Mouse (Mus musculus) limb, embryonic 11.5 days (tissue): ENCODE measurements around the gene Hrc. TPM values are rescaled to one million over a fixed set of nuclear protein-coding genes. Genes with fewer than 3 reads are reported as not detected.

Experiments used
- ATAC-seq: fragments of 200-750 bp; cut with Nextera tagmentation; 2 replicates; pipeline ENCODE4 v1.8.0; 2017; ENCODE audit warnings: low read depth; ENCODE audit not compliant: insufficient number of reproducible peaks, low FRiP score, low TSS enrichment
- DNase-seq: peaks from one replicate; pipeline ENCODE4 v3.0.0-alpha.2; 2015; ENCODE audit warnings: low spot score
- H3K27ac ChIP-seq: fragments of 300-500 bp; sonication (generic); replicated peaks from 2 replicates; pipeline ENCODE4 v1.5.1; 2014; ENCODE audit warnings: low read depth, mild to moderate bottlenecking, low read length
- H3K27me3 ChIP-seq: fragments of 300-500 bp; sonication (generic); 2 replicates; pipeline ENCODE4 v1.6.1; 2014; ENCODE audit warnings: mild to moderate bottlenecking, low read length, mixed read lengths; ENCODE audit not compliant: control insufficient read depth, insufficient read depth
- H3K36me3 ChIP-seq: fragments of 300-500 bp; sonication (generic); 2 replicates; pipeline ENCODE4 v1.6.1; 2014; ENCODE audit warnings: mild to moderate bottlenecking, low read length, moderate library complexity, mixed read lengths; ENCODE audit not compliant: control insufficient read depth, insufficient read depth
- H3K4me1 ChIP-seq: fragments of 300-500 bp; sonication (generic); 2 replicates; pipeline ENCODE4 v1.6.1; 2014; ENCODE audit warnings: low read length, mixed read lengths; ENCODE audit not compliant: control insufficient read depth, insufficient read depth
- H3K4me2 ChIP-seq: fragments of 300-500 bp; sonication (generic); 2 replicates; pipeline ENCODE4 v1.6.1; 2014; ENCODE audit warnings: low read depth, mild to moderate bottlenecking, moderate library complexity; ENCODE audit not compliant: severe bottlenecking
- H3K4me3 ChIP-seq: fragments of 300-500 bp; sonication (generic); 2 replicates; pipeline ENCODE4 v1.5.1; 2014; ENCODE audit warnings: low read depth, low read length
- H3K9ac ChIP-seq: fragments of 300-500 bp; sonication (generic); 2 replicates; pipeline ENCODE4 v1.6.1; 2014; ENCODE audit warnings: mild to moderate bottlenecking, low read length
- H3K9me3 ChIP-seq: fragments of 300-500 bp; sonication (generic); 2 replicates; pipeline ENCODE4 v1.6.1; 2016; ENCODE audit warnings: low read length; ENCODE audit not compliant: control insufficient read depth
- whole genome bisulfite sequencing: fragments of 180-500 bp; shearing (Covaris S2); extraction: QIAGEN DNeasy Blood & Tissue Kit; methylation state at CpG from one replicate; pipeline ENCODE4 v1.1.7; 2014; 5-methylcytosine and 5-hydroxymethylcytosine counted together
- polyA plus RNA-seq: library from polyadenylated mRNA; unstranded; fragments of >200 nt; fragmentation: Nextera tagmentation; extraction: Ambion mirVana; gene quantifications from 2 replicates; pipeline ENCODE4 v1.2.1, GENCODE M21; 2014

Hrc gene
- polyA plus RNA-seq, 1 experiment from 2014 or later: 0.83 TPM

- no peak overlapping the region for H3K4me3 ChIP-seq
- no peak overlapping the region for H3K9ac ChIP-seq
- H3K4me2 ChIP-seq: no peak overlapping the region
- DNase-seq (no peak), ATAC-seq (no peak)
- 0 out of 2 replicates have a peak, but pooled peaks cover 2% of the 10 kb centered on the region for H3K36me3 ChIP-seq
- H3K9me3 ChIP-seq: no peaks in the 10 kb centered on the region; the same call in 1 of the 2 replicates
- H3K4me1 ChIP-seq: no peaks in the 10 kb centered on the region
- no peak overlapping the region for H3K27ac ChIP-seq
- H3K27me3 ChIP-seq: no peaks in the 10 kb centered on the region
- 61% methylated on average over 5 of the region's 5 CpGs for WGBS
Measured at GRCm38 (mm10) chr7:45323069-45323468, 12.0 kb upstream of the Hrc start.

DNA sequence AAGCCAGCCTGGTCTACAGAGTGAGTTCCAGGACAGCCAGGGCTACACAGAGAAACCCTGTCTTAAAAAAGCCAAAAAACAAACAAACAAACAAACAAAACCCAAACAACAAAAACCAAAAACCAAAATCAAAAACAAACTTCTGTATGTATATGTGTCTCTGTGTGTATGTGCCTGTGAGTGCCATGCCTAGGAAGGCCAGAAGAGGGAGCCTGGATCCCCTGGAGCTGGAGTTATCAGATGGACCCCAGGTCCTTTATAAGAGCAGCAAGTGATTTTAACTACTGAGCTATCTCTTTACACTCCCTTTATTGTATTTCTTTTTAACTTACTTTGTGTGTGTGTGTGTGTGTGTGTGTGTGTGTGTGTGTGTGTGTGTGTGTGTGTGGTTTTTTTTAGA lies 9.3 kb upstream of the Hrc start:
- Histone ChIP-seq H3K4me2 (no peak overlapping the region), H3K27ac (no peak overlapping the region), H3K4me1 (no peaks in the 10 kb centered on the region), H3K9ac (no peak overlapping the region), H3K9me3 (no peaks in the 10 kb centered on the region; the same call in 1 of the 2 replicates), H3K27me3 (no peaks in the 10 kb centered on the region), H3K36me3 (0 out of 2 replicates have a peak, but pooled peaks cover 2% of the 10 kb centered on the region), H3K4me3 (no peak overlapping the region)
- ATAC-seq (no peak), DNase-seq (no peak)

- Histone ChIP-seq H3K36me3 (0 out of 2 replicates have a peak, but pooled peaks cover 2% of the 10 kb centered on the region), H3K27ac (no peak overlapping the region), H3K9ac (no peak overlapping the region), H3K27me3 (no peaks in the 10 kb centered on the region; the same call in 1 of the 2 replicates), H3K4me2 (no peak overlapping the region), H3K4me3 (no peak overlapping the region), H3K4me1 (no peaks in the 10 kb centered on the region; the same call in none of the 2 replicates), H3K9me3 (no peaks in the 10 kb centered on the region; the same call in 1 of the 2 replicates)
- DNase-seq: no peak
- WGBS: 78% methylated on average over 13 of the region's 13 CpGs
- ATAC-seq: no peak
Measured at GRCm38 (mm10) chr7:45328841-45329475, 6.1 kb upstream of the Hrc start.

DNA sequence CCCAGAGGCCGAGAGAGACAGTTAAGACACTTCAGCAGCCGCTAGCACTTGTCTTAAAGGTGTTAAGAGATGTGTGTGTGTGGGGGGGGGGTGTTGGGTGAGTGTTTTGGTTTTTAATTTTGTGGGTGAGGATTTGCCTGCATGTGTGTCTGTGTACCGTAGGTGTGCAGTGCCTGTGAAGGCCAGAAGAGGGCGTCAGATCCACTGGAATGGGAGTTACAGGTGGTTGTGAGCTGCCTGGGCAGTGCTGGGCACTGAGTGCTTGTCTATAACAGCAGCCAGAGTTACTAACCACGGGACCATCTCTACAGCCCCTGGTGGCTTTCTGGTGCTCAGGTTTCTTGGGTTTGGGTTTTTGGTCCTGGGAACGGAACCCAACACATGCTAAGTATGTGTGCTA lies 3.6 kb upstream of the Hrc start:
- no peak overlapping the region for H3K4me3 ChIP-seq

GRCm38 (mm10) chr7:45332685-45333425 lies 2.2 kb upstream of the Hrc start:
- peak overlapping the region; percentile 83 for H3K4me2 ChIP-seq
- peak; percentile 71 for DNase-seq
- peaks cover 13% of the 10 kb centered on the region for H3K4me1 ChIP-seq
- H3K4me3 ChIP-seq: peak overlapping the region; percentile 73
- no peaks in the 10 kb centered on the region for H3K9me3 ChIP-seq
- H3K27ac ChIP-seq: 0 out of 2 replicates have a peak overlapping the region, but pooled peaks have one; percentile 39
- no peaks in the 10 kb centered on the region for H3K36me3 ChIP-seq
- peaks cover 2% of the 10 kb centered on the region; the same call in 1 of the 2 replicates for H3K27me3 ChIP-seq
- peak overlapping the region; percentile 73 for H3K9ac ChIP-seq
- WGBS: 5% methylated on average over 22 of the region's 22 CpGs
- peak; percentile 48 for ATAC-seq

More for the DNA sequence above, 3.6 kb upstream of the Hrc start:
- no peak overlapping the region for H3K9ac ChIP-seq
- H3K27ac ChIP-seq: no peak overlapping the region
- DNase-seq (no peak), ATAC-seq (no peak)
- peaks cover 12% of the 10 kb centered on the region for H3K4me1 ChIP-seq
- H3K4me2 ChIP-seq: no peak overlapping the region
- no peaks in the 10 kb centered on the region; the same call in 1 of the 2 replicates for H3K9me3 ChIP-seq
- no peaks in the 10 kb centered on the region for H3K36me3 ChIP-seq
- no peaks in the 10 kb centered on the region; the same call in 1 of the 2 replicates for H3K27me3 ChIP-seq
- WGBS: 80% methylated on average over 6 of the region's 6 CpGs

DNA sequence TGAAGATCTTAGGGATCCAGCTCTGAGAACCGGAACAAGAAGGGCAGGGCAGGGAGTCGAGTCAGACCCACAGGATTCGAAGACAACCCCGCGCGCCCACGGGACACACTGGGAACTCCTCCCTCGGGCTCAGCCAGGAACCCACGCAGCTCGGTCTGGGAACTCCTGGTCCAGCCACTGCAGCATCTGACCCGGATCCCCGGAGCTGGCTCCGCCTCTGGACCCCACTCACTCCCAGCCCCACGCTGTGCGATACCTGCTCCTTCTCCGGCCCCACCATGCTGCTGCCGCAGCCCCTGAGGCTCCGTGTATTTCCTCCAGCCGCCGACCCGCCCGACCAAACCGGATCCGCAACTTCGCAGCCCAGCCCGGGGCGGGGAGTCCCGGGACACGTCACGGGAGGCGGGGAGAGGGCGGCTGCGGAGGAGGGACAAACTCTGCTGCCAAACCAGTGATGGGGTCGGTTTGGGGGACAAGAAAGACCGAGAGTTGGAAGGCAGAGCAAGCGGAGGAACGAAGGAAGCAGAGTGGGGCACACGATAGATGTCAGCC lies 1.6 kb upstream of the Hrc start, which contains the start of gene Trpm4:
Gene Trpm4, minus strand, starts transcription at position 350 of the 552 bp plus-strand sequence.
- Histone ChIP-seq H3K27me3 (peaks cover 2% of the 10 kb centered on the region; the same call in 1 of the 2 replicates), H3K4me1 (peaks cover 16% of the 10 kb centered on the region), H3K9me3 (no peaks in the 10 kb centered on the region), H3K4me2 (peak within 1 kb of the TSS; percentile 83), H3K9ac (peak within 1 kb of the TSS; percentile 73), H3K4me3 (peak within 1 kb of the TSS; percentile 73), H3K27ac (0 out of 2 replicates have a peak within 1 kb of the TSS, but pooled peaks have one; percentile 39), H3K36me3 (no peaks in the 10 kb centered on the region)
- WGBS: under 1% methylated on average over 38 of the region's 38 CpGs
- peak; percentile 92 for DNase-seq
- peak; percentile 59 for ATAC-seq

GRCm38 (mm10) chr7:45334605-45335004 lies 485 bp upstream of the Hrc start:
- WGBS: 24% methylated on average over 3 of the region's 3 CpGs
- peaks cover 2% of the 10 kb centered on the region; the same call in 1 of the 2 replicates for H3K27me3 ChIP-seq
- ATAC-seq (no peak), DNase-seq (no peak)
- no peak overlapping the region for H3K4me2 ChIP-seq
- peaks cover 25% of the 10 kb centered on the region for H3K4me1 ChIP-seq
- H3K36me3 ChIP-seq: no peaks in the 10 kb centered on the region
- no peak overlapping the region for H3K4me3 ChIP-seq
- H3K9me3 ChIP-seq: no peaks in the 10 kb centered on the region
- no peak overlapping the region for H3K9ac ChIP-seq
- no peak overlapping the region for H3K27ac ChIP-seq

GRCm38 (mm10) chr7:45336319-45336718 lies 1.2 kb downstream of the Hrc start:
- no peaks in the 10 kb centered on the region for H3K9me3 ChIP-seq
- H3K9ac ChIP-seq: no peak overlapping the region
- H3K27ac ChIP-seq: no peak overlapping the region
- no peak overlapping the region for H3K4me3 ChIP-seq
- DNase-seq (no peak), ATAC-seq (no peak)
- H3K36me3 ChIP-seq: no peaks in the 10 kb centered on the region
- 95% methylated on average over 4 of the region's 4 CpGs for WGBS
- peaks cover 2% of the 10 kb centered on the region; the same call in 1 of the 2 replicates for H3K27me3 ChIP-seq
- no peak overlapping the region for H3K4me2 ChIP-seq
- peaks cover 38% of the 10 kb centered on the region for H3K4me1 ChIP-seq
